Mouse (Mus musculus) thymus, adult 2 months (tissue): ENCODE measurements around the gene Eddm3b.

Experiments used
- CTCF ChIP-seq: fragments of 200-500 bp; IDR thresholded peaks from 2 replicates; pipeline ENCODE4 v1.5.1; 2012; ENCODE audit warnings: mild to moderate bottlenecking, control low read depth, low read length, moderate library complexity, borderline replicate concordance; ENCODE audit not compliant: control insufficient read depth, poor library complexity, insufficient read depth; ENCODE audit errors: extremely low read depth
- POLR2A ChIP-seq: fragments of 200-500 bp; IDR thresholded peaks from 2 replicates; pipeline ENCODE4 v1.6.1; 2012; ENCODE audit warnings: mild to moderate bottlenecking, low read length, control low read depth, moderate library complexity; ENCODE audit not compliant: control insufficient read depth, poor library complexity, insufficient read depth; ENCODE audit errors: extremely low read depth

DNA sequence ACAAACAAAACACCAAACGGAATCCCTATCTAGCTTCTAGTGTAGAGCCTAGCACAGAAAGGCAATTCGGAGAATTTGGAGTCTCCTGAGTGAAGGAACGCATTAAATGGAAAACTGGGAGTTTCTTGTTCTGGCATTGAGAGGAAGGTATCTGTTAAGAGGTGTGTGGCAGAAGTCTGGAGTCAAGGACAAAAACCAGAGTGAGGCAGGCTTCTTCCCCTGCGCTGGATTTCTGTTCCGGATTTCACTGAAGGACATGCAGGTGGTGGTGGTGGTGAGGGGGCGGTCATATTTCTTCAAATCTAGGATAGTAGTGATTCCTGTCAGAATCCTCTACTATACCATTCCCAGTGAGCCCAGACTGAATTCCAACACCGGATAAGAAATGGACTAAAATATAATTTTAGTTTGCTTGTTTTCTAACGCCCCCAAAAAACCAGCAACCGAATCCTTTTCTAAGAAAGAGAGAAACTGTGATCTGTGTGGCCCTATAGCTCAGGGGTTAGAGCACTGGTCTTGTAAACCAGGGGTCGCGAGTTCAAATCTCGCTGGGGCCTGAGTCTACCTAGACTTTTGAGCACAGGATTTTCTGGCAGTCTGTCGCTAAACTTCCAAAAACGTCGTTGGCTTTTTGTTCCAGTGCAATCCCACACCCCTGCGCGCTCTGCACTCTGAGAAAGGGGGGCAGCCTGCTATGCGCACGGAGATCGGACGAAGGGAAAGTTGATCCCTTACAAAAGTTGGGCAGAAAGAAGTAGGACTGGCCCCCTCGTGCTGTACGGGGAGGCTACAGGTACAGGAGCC is 25.9 kb upstream of the Eddm3b start:
- TF ChIP-seq POLR2A, result no peak
- no peak for TF ChIP-seq CTCF
